Mouse (Mus musculus) liver, adult 2 months (tissue): ENCODE data around the gene Zfp454.

Source experiments
- CTCF ChIP-seq: fragments of 200-500 bp; IDR thresholded peaks from 2 replicates; pipeline ENCODE4 v1.5.1; 2011; ENCODE audit warnings: low read depth, low read length, control low read depth
- POLR2A ChIP-seq: fragments of 200-500 bp; IDR thresholded peaks from 2 replicates; pipeline ENCODE4 v1.6.1; 2011; ENCODE audit warnings: low read length, control low read depth; ENCODE audit not compliant: insufficient read depth; ENCODE audit errors: extremely low read depth

- TF ChIP-seq CTCF (no peak), POLR2A (peak; percentile 63; the same call in 1 of the 2 replicates)
These were observed 44.0 kb upstream of the Zfp454 start, which contains the start of gene Zfp354b for GRCm38 (mm10) chr11:50931451-50931866.
